Mouse (Mus musculus) embryonic facial prominence, embryonic 12.5 days (tissue): ENCODE results near the gene Ccdc7b. TPM values are rescaled to one million over a fixed set of nuclear protein-coding genes. Genes with fewer than 3 reads are reported as not detected.
"Not testable (repeated sequence)": the region's sequence is repeated elsewhere in the genome, so short reads cannot be mapped to it uniquely, and the experiment has no call there.

Source experiments
- ATAC-seq: fragments of 200-750 bp; cut with Nextera tagmentation; 2 replicates; pipeline ENCODE4 v1.8.0; 2017; ENCODE audit not compliant: insufficient number of reproducible peaks, insufficient read depth, low FRiP score, low TSS enrichment
- H3K27ac ChIP-seq: fragments of 300-500 bp; sonication (generic); 2 replicates; pipeline ENCODE4 v1.5.1; 2016; ENCODE audit warnings: mild to moderate bottlenecking
- H3K27me3 ChIP-seq: fragments of 300-500 bp; sonication (generic); 2 replicates; pipeline ENCODE4 v1.6.1; 2016; ENCODE audit warnings: mild to moderate bottlenecking, moderate library complexity
- H3K36me3 ChIP-seq: fragments of 300-500 bp; sonication (generic); 2 replicates; pipeline ENCODE4 v1.6.1; 2016; ENCODE audit warnings: mild to moderate bottlenecking
- H3K4me1 ChIP-seq: fragments of 300-500 bp; sonication (generic); 2 replicates; pipeline ENCODE4 v1.6.1; 2016
- H3K4me2 ChIP-seq: fragments of 300-500 bp; sonication (generic); replicated peaks from 2 replicates; pipeline ENCODE4 v1.6.1; 2016; ENCODE audit warnings: mild to moderate bottlenecking, moderate library complexity
- H3K4me3 ChIP-seq: fragments of 300-500 bp; sonication (generic); 2 replicates; pipeline ENCODE4 v1.5.1; 2016; ENCODE audit warnings: mild to moderate bottlenecking
- H3K9ac ChIP-seq: fragments of 300-500 bp; sonication (generic); 2 replicates; pipeline ENCODE4 v1.6.1; 2016; ENCODE audit warnings: mild to moderate bottlenecking, moderate library complexity
- H3K9me3 ChIP-seq: fragments of 300-500 bp; sonication (generic); 2 replicates; pipeline ENCODE4 v1.6.1; 2016; ENCODE audit warnings: mild to moderate bottlenecking, moderate library complexity
- WGBS: fragments of 180-500 bp; shearing (Covaris S2); methylation state at CpG from one replicate; pipeline ENCODE4 v1.1.7; 2016; 5-methylcytosine and 5-hydroxymethylcytosine counted together
- polyA plus RNA-seq: library from polyadenylated mRNA; unstranded; fragments of >200 nt; fragmentation: Nextera tagmentation; extraction: Ambion mirVana; gene quantifications from 2 replicates; pipeline ENCODE4 v1.2.1, GENCODE M21; 2016

The Ccdc7b gene
- not detected in 2 replicates for polyA plus RNA-seq

DNA sequence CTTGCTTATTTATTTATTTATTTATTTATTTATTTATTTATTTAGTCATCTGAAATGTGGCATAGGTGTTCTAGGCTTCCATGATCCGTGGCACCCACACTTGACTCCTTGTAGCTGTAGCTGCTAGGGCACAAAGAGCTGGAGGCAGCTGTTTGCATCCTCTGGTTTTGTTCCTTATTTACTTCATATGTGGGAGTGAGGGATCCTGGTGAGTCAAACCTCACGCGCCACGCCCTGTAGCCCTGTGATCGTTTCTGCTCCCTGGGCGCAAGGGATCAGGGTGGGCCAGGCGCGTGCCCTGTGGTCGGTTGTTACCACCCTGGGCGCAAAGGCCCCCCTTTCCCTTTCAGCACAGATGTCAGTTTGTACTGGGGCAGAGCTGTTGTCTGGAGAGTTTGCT, at the start of gene Ccdc7b:
Gene Ccdc7b, plus strand, starts transcription at position 301 of the 400 bp plus-strand sequence.
- 86% methylated on average over 1 of the region's 10 CpGs for WGBS
- not testable (repeated sequence) for H3K9me3 ChIP-seq, H3K4me2 ChIP-seq, H3K9ac ChIP-seq, H3K4me3 ChIP-seq, H3K27me3 ChIP-seq, H3K36me3 ChIP-seq, H3K4me1 ChIP-seq, ATAC-seq, H3K27ac ChIP-seq

DNA sequence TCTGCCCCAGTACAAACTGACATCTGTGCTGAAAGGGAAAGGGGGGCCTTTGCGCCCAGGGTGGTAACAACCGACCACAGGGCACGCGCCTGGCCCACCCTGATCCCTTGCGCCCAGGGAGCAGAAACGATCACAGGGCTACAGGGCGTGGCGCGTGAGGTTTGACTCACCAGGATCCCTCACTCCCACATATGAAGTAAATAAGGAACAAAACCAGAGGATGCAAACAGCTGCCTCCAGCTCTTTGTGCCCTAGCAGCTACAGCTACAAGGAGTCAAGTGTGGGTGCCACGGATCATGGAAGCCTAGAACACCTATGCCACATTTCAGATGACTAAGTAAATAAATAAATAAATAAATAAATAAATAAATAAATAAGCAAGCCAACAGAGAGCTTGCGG, 1.5 kb upstream of the Ccdc7b start, which contains the start of gene Ccdc7a:
Gene Ccdc7a, minus strand, starts transcription at position 101 of the 400 bp plus-strand sequence.
- not testable (repeated sequence) for H3K36me3 ChIP-seq, H3K27ac ChIP-seq, H3K4me3 ChIP-seq, ATAC-seq, H3K4me1 ChIP-seq, H3K4me2 ChIP-seq, H3K9ac ChIP-seq, H3K9me3 ChIP-seq, H3K27me3 ChIP-seq
- 88% methylated on average over 2 of the region's 11 CpGs for WGBS

DNA sequence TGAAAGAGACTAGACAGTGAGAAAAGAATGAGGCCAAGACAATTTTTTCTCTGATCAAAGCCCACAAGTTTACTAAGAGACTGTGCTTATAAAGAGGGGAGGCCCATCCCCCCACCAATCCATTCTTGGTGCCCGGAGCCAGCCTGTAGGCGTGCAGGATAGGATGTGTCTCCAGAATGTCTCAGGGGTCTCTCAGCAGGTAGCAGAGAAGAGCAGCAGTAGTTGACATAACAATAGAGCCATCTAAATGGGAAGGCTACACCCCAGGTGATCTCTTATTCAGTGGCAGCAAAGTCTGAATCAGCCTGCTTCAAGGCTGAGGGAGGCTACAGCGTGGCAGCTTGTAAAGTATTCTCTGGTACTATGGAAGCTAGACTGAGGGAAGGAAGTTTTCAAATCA, 48.8 kb downstream of the Ccdc7b start:
- ATAC-seq, H3K9ac ChIP-seq, H3K4me3 ChIP-seq, H3K4me1 ChIP-seq, H3K9me3 ChIP-seq, H3K27me3 ChIP-seq, H3K27ac ChIP-seq, H3K36me3 ChIP-seq, H3K4me2 ChIP-seq: not testable (repeated sequence)
- 39% methylated on average over 3 of the region's 3 CpGs for WGBS

DNA sequence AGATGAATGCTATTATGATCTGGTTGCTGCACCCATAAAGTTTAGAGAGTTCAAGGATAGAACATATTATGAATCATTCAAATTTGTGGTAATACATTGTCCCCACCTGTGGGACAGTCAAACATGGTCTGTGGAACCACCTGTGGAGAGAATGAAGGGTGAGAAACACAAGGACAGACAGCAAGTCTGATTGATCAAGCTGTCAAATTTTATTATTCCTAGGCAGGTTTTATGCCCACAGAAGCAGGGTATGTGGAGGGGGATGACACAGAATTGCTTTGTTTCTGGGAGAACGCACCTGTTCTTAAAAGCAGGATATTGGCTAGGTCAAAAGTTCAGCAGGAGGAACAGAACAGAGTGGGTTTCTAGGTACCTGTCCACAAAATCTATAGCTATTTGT, 64.6 kb downstream of the Ccdc7b start, which contains the start of gene Gm10999:
Gene Gm10999, minus strand, starts transcription at position 101 of the 400 bp plus-strand sequence.
- 86% methylated on average over 1 of the region's 1 CpGs for WGBS
- no peaks in the 10 kb centered on the region for H3K27me3 ChIP-seq
- H3K9ac ChIP-seq: no peak within 1 kb of the TSS
- no peak within 1 kb of the TSS for H3K27ac ChIP-seq
- H3K9me3 ChIP-seq: no peaks in the 10 kb centered on the region
- no peaks in the 10 kb centered on the region for H3K36me3 ChIP-seq
- H3K4me3 ChIP-seq: no peak within 1 kb of the TSS
- H3K4me1 ChIP-seq: no peaks in the 10 kb centered on the region
- ATAC-seq: no peak
- no peak within 1 kb of the TSS for H3K4me2 ChIP-seq

DNA sequence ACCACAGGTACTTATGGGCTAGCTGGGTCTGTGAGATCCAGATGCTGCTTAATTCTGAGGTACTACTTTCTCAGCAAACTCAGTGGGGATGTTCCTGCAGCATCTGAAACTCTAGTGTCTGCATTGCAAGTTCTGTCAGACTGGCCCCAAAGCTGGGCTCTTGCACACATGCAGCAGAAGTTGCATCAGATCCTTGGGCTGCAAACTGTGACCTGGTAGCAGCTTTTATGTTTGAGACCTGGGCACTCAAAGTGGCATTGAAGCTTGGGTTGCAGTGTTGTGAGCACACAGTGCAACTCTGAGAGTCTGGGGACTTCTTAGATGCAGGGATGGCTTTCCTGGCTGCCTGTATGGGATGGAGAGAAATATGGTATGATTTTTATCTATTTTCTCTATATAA, 66.5 kb downstream of the Ccdc7b start:
- no peak overlapping the region for H3K9ac ChIP-seq
- ATAC-seq: no peak
- H3K27me3 ChIP-seq: no peaks in the 10 kb centered on the region
- no peak overlapping the region for H3K4me2 ChIP-seq
- no peaks in the 10 kb centered on the region for H3K4me1 ChIP-seq
- H3K27ac ChIP-seq: no peak overlapping the region
- no peak overlapping the region for H3K4me3 ChIP-seq
- no peaks in the 10 kb centered on the region for H3K36me3 ChIP-seq
- no peaks in the 10 kb centered on the region for H3K9me3 ChIP-seq

Other genes with a start within 250 kb of the Ccdc7b start
- 0.18 TPM in 1 of 2 replicates, not detected in the other for gene Ccdc7a, start 1.6 kb upstream of the Ccdc7b start, polyA plus RNA-seq
- not detected in 2 replicates for gene Gm10999, start 64.5 kb downstream of the Ccdc7b start, polyA plus RNA-seq
- 24.4 and 25.7 TPM in 2 replicates for gene 2610044O15Rik8, start 167.3 kb downstream of the Ccdc7b start, polyA plus RNA-seq